Mouse (Mus musculus): ENCODE measurements at regions not wholly inside any gene's neighbourhood (a gene's known extent, or its start where the extent isn't known, plus 50 kb on each side); places are given as distances from the start of the nearest gene placed in this dataset.
A peak's percentile ranks its signal among the peaks of the same experiment; 100 is the strongest.
"Not testable (repeated sequence)": the region's sequence is repeated elsewhere in the genome, so short reads cannot be mapped to it uniquely, and the experiment has no call there.

GRCm38 (mm10) chr3:31508471-31508870 is 198.3 kb upstream of the Slc7a14 start:
- DNase-seq, result peak; percentile 14 to 32
- intact Hi-C loops (cut with DNase I), result no loop called here

GRCm38 (mm10) chr3:31499201-31499968 is 189.2 kb upstream of the Slc7a14 start:
- intact Hi-C loops (cut with DNase I), result no loop called here

DNA sequence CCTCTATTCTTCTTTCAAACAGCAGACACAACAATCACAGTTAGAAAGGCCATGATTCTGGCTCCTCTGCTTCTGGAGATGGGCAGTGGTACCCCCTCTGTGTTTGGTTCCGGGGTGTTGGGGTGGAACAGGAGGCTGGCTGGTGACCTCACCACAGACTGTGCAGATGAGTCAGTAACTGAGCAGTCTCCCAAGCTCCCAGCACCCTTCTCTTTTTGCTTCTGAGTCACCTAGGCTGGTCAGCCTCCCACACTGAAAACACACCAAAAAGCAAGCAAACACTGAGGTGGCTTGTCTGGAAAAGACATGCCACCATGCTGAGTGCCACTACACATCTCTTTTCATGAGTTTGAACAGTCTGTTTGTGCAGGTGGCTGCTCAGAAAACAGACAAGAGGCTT is 185.1 kb upstream of the Slc7a14 start:
- DNase-seq, result no peak
- intact Hi-C loops (cut with DNase I), result no loop called here

More at GRCm38 (mm10) chr3:31499201-31499968, 189.2 kb upstream of the Slc7a14 start:
- DNase-seq, result no peak

- DNase-seq, result no peak
- intact Hi-C loops (cut with DNase I), result no loop called here
These were observed 184.5 kb upstream of the Slc7a14 start for GRCm38 (mm10) chr3:31494706-31495105.

DNA sequence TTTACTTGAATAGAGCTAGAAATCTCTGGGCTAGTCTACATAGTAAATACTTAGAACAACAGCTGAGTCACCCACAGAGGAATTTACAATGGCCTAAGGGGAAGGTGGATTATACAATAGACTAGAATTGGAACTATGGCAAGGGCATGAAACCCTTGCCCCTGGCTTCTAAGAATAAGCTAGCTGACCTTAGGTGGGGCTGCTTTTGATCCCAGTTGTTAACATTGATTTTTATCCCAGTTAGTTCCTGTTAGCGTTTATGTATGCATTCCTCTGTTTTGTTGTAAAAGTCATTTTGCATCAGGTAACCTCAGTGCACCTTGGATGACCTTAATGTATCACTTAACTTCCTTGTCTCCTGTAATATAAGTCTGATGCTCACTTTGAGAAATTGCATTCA is 181.6 kb upstream of the Slc7a14 start:
- intact Hi-C loops (cut with DNase I); DNase-seq: not testable (repeated sequence)

GRCm38 (mm10) chr3:31487596-31487995 is 177.4 kb upstream of the Slc7a14 start:
- intact Hi-C loops (cut with DNase I), result no loop called here
- no peak for DNase-seq

DNA sequence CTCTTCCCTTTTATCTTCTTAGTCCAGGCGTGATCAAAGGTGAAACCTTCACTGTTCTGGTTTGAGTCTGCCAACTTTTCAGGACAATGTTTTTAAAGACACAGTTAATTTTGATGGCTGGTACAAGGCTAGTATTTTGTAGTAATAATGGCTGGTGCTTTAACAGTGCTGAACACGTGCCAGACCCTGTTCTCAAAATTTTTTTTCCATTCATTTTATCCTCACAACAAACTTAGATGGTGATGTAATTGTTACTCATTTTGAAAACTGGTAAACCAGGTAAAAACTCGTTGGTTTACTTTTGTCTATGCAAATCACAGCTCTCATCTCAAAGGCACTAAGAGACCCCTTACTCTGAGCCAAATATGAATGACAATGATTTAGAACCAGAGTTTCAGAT is 171.8 kb upstream of the Slc7a14 start:
- no peak for DNase-seq
- intact Hi-C loops (cut with DNase I), result no loop called here

- intact Hi-C loops (cut with DNase I), result no loop called here
- no peak for DNase-seq
These were observed 157.7 kb upstream of the Slc7a14 start for GRCm38 (mm10) chr3:31467882-31468281.

- DNase-seq, result no peak
- intact Hi-C loops (cut with DNase I), result no loop called here
These were observed 154.1 kb upstream of the Slc7a14 start for GRCm38 (mm10) chr3:31464260-31464659.

GRCm38 (mm10) chr3:31459456-31459855 is 149.3 kb upstream of the Slc7a14 start:
- intact Hi-C loops (cut with DNase I), result loop anchor here (2.0 to 5.0 kb wide), 2 partner anchors 143 to 313 kb away; no protein-coding TSS in a partner anchor
- DNase-seq, result peak; percentile 43 to 51

DNA sequence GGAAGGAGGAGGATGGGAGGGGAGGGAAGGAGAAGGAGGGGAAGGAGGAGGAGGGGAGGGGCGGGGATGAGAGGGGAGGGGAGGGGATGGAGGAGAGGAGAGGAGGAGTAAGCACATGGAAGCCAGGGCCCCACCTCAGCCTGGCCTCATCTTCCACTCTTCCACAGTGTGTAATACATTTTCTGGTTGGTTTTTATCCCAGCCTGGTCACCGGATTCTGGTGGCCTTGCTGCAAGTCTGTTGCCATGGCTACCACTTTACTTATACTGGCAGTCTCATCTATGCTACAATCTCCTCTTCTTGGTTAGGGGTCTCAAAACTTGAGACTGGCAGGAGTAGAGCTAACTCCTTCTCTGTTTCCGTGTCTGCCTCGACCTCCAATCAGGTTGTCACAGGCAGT is 147.8 kb upstream of the Slc7a14 start:
- no peak for DNase-seq
- intact Hi-C loops (cut with DNase I), result loop anchor here (2.0 to 5.0 kb wide), 2 partner anchors 144 to 311 kb away; no protein-coding TSS in a partner anchor

- intact Hi-C loops (cut with DNase I), result loop anchor here (5.0 kb wide), 1 partner anchor 147 kb away; no protein-coding TSS in a partner anchor
- no peak for DNase-seq
These were observed 144.9 kb upstream of the Slc7a14 start for GRCm38 (mm10) chr3:31455031-31455430.

GRCm38 (mm10) chr3:31444861-31445260 is 134.7 kb upstream of the Slc7a14 start:
- intact Hi-C loops (cut with DNase I), result no loop called here
- no peak for DNase-seq

- intact Hi-C loops (cut with DNase I), result no loop called here
- no peak for DNase-seq
These were observed 134.1 kb upstream of the Slc7a14 start for GRCm38 (mm10) chr3:31444311-31444710.

- no peak for DNase-seq
- intact Hi-C loops (cut with DNase I), result no loop called here
These were observed 133.7 kb upstream of the Slc7a14 start for GRCm38 (mm10) chr3:31443894-31444293.

- intact Hi-C loops (cut with DNase I), result no loop called here
- no peak for DNase-seq
These were observed 130.1 kb upstream of the Slc7a14 start for GRCm38 (mm10) chr3:31440282-31440681.

DNA sequence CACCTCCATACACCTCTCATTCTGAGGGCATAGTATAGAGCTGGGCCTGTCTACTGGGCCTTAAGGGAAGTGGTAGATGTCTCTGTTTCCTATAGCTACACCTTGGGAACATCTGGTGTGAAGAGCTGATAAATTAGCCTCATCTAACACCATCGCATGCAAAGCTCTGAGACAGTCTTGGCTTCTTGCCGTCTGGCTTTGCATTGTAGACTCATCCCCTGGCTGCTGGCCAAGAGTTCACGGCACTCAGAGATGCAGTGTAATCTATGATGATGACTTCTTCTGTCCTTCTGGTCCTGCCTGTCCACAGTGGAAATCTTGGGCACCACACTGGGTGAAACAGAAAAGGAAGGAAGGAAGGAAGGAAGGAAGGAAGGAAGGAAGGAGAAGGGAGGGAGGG is 127.8 kb upstream of the Slc7a14 start:
- peak in 1 of 2 experiments; percentile 2 for DNase-seq
- intact Hi-C loops (cut with DNase I), result no loop called here

GRCm38 (mm10) chr3:31435204-31435963 is 125.2 kb upstream of the Slc7a14 start:
- DNase-seq, result no peak
- intact Hi-C loops (cut with DNase I), result no loop called here

DNA sequence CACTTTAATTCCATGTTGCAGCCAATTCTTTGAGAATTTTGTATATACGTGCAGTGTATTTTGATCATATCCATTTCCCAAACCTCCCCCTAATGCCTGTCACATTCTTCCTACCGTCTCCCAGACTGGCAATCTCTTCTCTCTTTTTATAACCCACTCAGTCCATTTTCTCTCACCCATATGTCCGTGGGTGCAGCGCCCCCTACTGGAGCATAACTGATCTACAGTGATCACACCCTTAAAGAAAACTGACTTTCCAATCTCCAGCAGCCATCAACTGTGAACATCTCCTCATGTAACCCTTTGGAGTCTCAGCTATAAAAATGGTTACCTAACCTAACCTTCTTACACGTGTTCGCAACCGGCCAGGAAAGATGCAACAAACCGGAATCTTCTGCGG is 123.0 kb upstream of the Slc7a14 start:
- intact Hi-C loops (cut with DNase I), result no loop called here
- no peak for DNase-seq

GRCm38 (mm10) chr3:31423517-31423916 is 113.3 kb upstream of the Slc7a14 start:
- no peak for DNase-seq
- intact Hi-C loops (cut with DNase I), result no loop called here

DNA sequence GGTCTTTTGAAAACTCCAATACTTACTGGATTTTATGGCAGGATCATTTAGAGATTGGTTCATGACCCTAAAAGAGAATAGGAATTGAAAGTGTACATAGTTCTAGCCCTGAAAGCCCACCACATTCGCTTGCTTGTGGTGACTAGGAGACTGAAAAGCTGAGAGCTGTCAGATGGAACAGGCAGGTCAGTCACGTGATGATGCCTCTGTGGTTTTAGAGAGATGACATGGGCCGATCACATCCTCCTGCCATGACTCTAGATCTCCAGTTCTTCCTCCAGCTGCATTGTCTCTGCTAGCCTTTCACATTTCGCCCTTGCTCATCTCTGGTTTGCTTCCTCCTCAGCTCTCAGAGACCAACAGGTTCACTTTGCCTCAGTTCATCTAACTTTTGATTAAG is 98.6 kb upstream of the Slc7a14 start:
- intact Hi-C loops (cut with DNase I), result no loop called here
- DNase-seq, result no peak

GRCm38 (mm10) chr3:31405880-31406279 is 95.7 kb upstream of the Slc7a14 start:
- intact Hi-C loops (cut with DNase I), result no loop called here
- no peak for DNase-seq

Measured in heart, postnatal 14 days (tissue).